Mouse (Mus musculus) left cerebral cortex, postnatal 4 days (tissue): ENCODE results near the gene Nova1. TPM values are rescaled to one million over a fixed set of nuclear protein-coding genes. Genes with fewer than 3 reads are reported as not detected.
A peak's percentile ranks its signal among the peaks of the same experiment; 100 is the strongest.

Source experiments
- DNase-seq: peaks from one replicate; pipeline ENCODE4 v3.0.0-alpha.2; 2022
- intact Hi-C: fragments of 180-260 bp; cut with DNase I; formaldehyde crosslinking; loops from one replicate; pipeline ENCODE4 v1.15.1; 2025
- total RNA-seq, 2 experiments: library from RNA; stranded (reverse); gene quantifications; 2 replicates each; pipeline ENCODE4 v1.2.3; 2021

Gene Nova1
- 10 to 100 TPM; 26.9 to 36.6 TPM for total RNA-seq

DNA sequence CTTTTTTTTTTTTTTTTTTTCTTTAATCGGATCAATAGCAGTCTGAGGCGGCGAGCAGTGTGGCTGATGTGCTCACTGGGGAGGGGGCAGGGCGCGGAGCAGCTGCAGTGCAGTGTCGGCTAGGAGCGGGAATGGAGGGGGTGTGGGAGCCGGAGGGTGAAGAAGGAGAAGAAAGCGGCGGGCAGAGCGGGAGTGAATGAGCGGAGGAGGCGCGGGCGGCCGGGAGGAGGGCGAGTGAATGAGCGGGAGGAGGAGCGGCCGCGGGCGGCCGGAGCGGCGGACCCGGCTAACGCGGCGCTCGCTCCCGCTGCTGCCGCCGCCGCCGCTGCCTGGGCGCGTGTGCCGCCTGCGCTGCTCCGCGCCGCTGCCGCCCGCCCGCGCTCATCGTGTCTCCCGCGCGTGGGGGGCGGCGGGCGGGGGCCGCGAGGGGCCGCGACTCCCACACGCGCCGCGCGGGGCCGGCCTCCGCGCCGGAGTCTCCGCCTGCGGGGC is at the start of gene Nova1:
TSS of gene Nova1 (minus strand) at position 74 of the 492 bp plus-strand sequence.
- intact Hi-C loops, result loop anchor here (5.0 to 10.0 kb wide), 3 partner anchors 343 to 1326 kb away; no protein-coding TSS in a partner anchor
- peak; percentile 89 for DNase-seq

DNA sequence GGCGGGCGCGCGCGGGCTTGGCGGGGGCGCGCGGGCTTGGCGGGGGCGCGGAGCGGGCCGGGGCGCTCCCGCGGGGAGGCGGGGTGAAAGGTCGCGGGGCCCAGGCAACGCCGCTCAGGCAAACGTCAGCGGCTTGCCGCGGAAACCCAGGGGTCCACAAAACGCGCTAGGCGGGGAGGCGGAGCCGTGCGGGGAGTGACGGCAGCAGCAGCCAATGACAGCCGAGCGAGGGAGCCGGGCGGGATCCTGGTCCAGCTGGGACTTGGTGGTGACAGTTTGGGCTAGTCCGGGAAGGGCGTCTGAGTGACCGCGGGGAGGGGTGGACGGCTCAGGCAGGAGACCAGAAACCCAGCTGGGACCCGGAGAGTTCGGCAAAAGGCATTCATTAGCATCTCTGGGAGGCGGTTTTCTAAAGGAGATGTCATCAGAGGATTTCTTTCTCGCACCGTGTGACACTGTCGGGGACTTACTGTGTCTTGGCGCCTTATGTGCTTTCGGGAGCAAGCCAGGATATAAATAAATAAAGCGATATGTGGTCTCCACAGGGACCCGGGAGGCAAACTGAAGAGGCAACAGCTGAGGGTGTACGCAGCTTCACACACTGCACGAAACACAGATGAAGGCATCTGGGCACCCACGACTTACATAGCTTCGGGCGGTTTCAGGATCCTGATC is 756 bp upstream of the Nova1 start:
- intact Hi-C loops, result loop anchor here (5.0 to 10.0 kb wide), 3 partner anchors 343 to 1325 kb away; no protein-coding TSS in a partner anchor

DNA sequence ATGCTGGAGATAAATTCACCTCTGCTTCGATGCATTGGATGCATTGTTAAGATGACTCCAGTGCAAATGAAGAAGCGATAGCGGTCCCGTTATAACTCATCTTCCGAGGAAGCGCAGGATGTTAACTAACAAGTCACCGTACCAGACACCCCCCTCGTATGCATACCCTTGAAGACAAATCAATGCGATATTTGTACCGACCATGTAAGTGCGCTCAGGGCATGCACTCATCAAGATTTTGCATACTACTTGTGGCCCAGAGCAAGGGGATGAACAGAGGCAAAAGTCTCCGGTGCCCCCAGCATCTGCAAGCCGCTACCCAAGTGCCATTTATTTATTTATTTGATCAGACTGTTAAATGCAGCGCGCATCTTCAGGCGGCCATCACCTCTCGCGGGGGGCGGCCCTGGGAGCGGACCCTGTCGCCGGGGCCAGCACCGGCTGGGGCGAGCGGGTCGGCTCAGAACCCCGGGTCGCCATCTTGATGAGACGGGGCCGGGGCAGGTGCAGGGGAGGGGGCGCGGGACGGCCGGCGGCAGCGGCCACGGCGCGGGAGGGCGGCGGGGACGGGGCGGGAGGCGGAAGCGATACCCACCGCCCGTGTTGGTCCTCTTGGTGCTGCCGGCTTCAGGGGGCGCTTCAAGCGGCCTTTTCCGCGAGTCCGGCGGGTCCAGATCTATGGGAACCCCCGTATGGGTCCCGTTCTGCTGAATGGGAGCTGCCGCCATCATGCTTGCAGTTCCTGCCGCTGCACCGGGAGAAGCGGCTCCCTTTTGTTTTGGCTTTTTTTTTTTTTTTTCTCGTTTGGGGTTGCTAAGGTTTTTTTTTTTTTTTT is 491 bp downstream of the Nova1 start:
- intact Hi-C loops, result loop anchor here (5.0 to 10.0 kb wide), 3 partner anchors 344 to 1327 kb away; no protein-coding TSS in a partner anchor
- DNase-seq, result peak; percentile 76

More for the DNA sequence above, 756 bp upstream of the Nova1 start:
- DNase-seq, result peak; percentile 97

DNA sequence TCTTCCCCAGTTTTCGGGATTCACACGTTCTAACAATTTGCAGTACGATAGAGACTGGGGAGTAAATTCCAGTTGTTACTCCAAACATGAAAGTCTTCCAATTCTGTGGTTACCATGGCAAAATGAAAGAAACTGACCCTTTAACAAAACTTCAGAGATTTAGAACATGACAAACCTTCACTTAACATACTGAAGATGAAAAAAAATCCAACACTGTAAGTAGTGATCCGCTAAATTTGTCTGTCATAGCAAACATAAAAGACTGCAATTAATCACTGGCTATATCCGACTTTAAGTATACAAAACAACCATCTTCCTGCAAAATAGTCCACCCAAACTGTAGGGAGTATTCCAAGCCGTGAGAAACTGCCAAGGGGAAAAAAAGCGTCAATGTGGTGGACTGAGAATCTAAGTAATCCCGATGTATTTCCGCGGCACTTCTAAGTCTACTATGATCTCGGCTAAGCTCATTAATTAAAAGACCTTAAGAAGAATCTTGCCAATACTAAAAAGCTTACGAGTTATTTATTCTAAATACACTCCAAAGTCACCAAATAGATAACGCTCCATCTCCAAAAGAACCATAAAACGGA is 1.4 kb downstream of the Nova1 start:
- DNase-seq, result no peak
- intact Hi-C loops, result loop anchor here (5.0 to 10.0 kb wide), 3 partner anchors 345 to 1327 kb away; no protein-coding TSS in a partner anchor

DNA sequence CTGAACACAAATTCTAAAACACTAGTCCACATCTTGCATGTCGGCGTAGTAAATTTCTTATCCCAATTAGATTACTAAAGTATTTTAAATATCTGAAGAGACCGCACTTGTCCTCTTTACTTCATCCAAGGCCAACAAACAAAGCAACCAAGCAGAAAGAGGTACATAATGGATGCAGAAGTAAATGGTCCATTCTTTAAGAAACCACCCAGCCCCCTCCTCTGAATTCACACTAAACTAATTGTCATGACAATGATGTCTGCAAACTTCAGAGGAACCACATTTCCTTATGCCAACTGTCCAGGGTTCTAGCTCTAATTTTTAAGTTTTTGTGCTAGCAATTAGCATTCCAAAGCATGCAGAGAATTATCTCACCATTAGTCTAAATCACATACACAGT is 2.4 kb downstream of the Nova1 start:
- intact Hi-C loops, result loop anchor here (5.0 to 10.0 kb wide), 3 partner anchors 346 to 1329 kb away; no protein-coding TSS in a partner anchor
- no peak for DNase-seq

GRCm38 (mm10) chr12:46815697-46816096 is 3.0 kb downstream of the Nova1 start:
- intact Hi-C loops, result loop anchor here (5.0 to 10.0 kb wide), 3 partner anchors 347 to 1329 kb away; no protein-coding TSS in a partner anchor
- DNase-seq, result no peak

- intact Hi-C loops, result loop anchor here (5.0 to 10.0 kb wide), 3 partner anchors 347 to 1330 kb away; no protein-coding TSS in a partner anchor
- DNase-seq, result no peak
Observed at GRCm38 (mm10) chr12:46814820-46815219, 3.9 kb downstream of the Nova1 start.

- intact Hi-C loops, result no loop called here
- no peak for DNase-seq
Observed at GRCm38 (mm10) chr12:46801311-46801710, 17.4 kb downstream of the Nova1 start.

- intact Hi-C loops, result no loop called here
- no peak for DNase-seq
Observed at GRCm38 (mm10) chr12:46782301-46783280, 36.1 kb downstream of the Nova1 start.

DNA sequence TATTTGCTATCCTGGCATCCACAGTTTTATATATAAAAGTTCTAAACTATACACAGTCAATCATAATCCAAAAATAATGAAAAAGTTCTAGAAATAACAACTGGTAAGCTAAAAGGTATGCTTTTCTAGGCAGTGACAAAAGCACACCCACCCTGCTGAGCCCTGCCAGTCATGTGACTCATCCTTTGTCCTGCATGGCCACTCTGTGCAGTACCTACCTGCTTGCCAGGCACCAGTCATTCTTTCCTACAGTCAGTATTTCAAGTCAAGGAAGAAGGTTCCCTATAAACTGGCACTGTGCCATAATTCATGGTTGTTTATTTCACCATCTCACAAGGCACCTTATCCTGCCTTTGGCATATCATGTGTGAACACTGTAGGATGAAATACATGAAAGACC is 37.2 kb downstream of the Nova1 start:
- intact Hi-C loops, result no loop called here
- DNase-seq, result no peak

DNA sequence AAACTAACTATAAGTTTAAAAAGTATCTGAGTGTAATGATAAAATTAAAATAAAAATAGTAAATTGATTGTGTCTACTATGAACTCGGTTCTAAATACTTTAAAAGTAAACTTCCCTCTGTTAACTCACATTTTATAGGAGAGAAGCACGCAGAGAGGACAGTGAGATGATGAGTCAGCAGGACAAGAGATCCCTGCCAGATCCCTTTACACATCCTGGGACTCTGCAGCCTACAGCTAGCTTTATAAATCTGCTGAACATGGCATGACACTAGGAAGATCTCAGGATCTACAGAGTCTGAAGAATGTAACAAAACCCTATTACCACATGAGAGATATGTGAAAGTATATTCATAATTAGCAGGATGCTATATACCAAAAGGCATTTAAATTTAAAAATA is 37.7 kb downstream of the Nova1 start:
- no peak for DNase-seq
- intact Hi-C loops, result no loop called here

GRCm38 (mm10) chr12:46759450-46759849 is 59.3 kb downstream of the Nova1 start:
- intact Hi-C loops, result no loop called here
- DNase-seq, result no peak

GRCm38 (mm10) chr12:46754325-46754848 is 64.3 kb downstream of the Nova1 start:
- DNase-seq, result no peak
- intact Hi-C loops, result no loop called here

GRCm38 (mm10) chr12:46753096-46753495 is 65.6 kb downstream of the Nova1 start:
- DNase-seq, result no peak
- intact Hi-C loops, result no loop called here

- intact Hi-C loops, result no loop called here
- DNase-seq, result no peak
Observed at GRCm38 (mm10) chr12:46733261-46733660, 85.5 kb downstream of the Nova1 start.

- no peak for DNase-seq
- intact Hi-C loops, result no loop called here
Observed at GRCm38 (mm10) chr12:46731943-46732342, 86.8 kb downstream of the Nova1 start.

GRCm38 (mm10) chr12:46721914-46722313 is 96.8 kb downstream of the Nova1 start:
- intact Hi-C loops, result no loop called here
- peak; percentile 28 for DNase-seq

GRCm38 (mm10) chr12:46719076-46719475 is 99.7 kb downstream of the Nova1 start:
- no peak for DNase-seq
- intact Hi-C loops, result no loop called here

- intact Hi-C loops, result no loop called here
- DNase-seq, result no peak
Observed at GRCm38 (mm10) chr12:46710094-46710493, 108.6 kb downstream of the Nova1 start.
